In genomic region chr1:191490446-191490845, GRCm38 (mm10) we compare ENCODE assay signal across 14 mouse cellular contexts.
DNase-seq lines count a peak whose midpoint lies in the region; ATAC-seq and TF ChIP-seq lines count a peak whose summit lies in the region.
"Had no signal": no experiment of that assay in that cellular context is flagged by ENCODE, and none has a peak within 500 bp of the region (broad histone marks: within the 10 kb centered on the region; RNA-seq: fewer than 3 reads in every experiment).

No protein-coding gene starts in this region.

- H3K4me2 ChIP-seq in kidney, embryonic 14.5 days (replicated peaks; ENCODE audit: low read depth, low read length), result no peak overlapping the region
- no peak overlapping the region for H3K4me2 ChIP-seq in stomach, postnatal 0 days (replicated peaks; ENCODE audit: low read depth)
- H3K4me2 ChIP-seq: liver, embryonic 12.5 days; stomach, embryonic 15.5 days had no signal

- H3K9ac ChIP-seq in kidney, embryonic 14.5 days (ENCODE audit: low read depth, low read length), result no peak overlapping the region
- no peak overlapping the region for H3K9ac ChIP-seq in stomach, postnatal 0 days (ENCODE audit: low read length)
- H3K9ac ChIP-seq: liver, embryonic 12.5 days; stomach, embryonic 15.5 days had no signal

- H3K36me3 ChIP-seq in kidney, embryonic 14.5 days (ENCODE audit: control insufficient read depth, insufficient read depth, low read length), result no peaks in the 10 kb centered on the region
- H3K36me3 ChIP-seq in stomach, postnatal 0 days (ENCODE audit: control insufficient read depth, insufficient read depth, low read length), result no peaks in the 10 kb centered on the region
- H3K36me3 ChIP-seq: liver, embryonic 12.5 days; stomach, embryonic 15.5 days had no signal

- TF ChIP-seq EP300 in stomach, postnatal 0 days (optimal IDR thresholded peaks at IDR 0.05), result no peak

- H3K4me1 ChIP-seq in kidney, embryonic 14.5 days (ENCODE audit: control insufficient read depth, insufficient read depth, low read length), result no peaks in the 10 kb centered on the region
- H3K4me1 ChIP-seq in stomach, postnatal 0 days (replicated peaks; ENCODE audit: control insufficient read depth, insufficient read depth), result no peaks in the 10 kb centered on the region; the same call in none of the 2 replicates

- H3K27ac ChIP-seq in kidney, embryonic 14.5 days (ENCODE audit: low read depth, low read length), result no peak overlapping the region
- H3K27ac ChIP-seq in stomach, postnatal 0 days (replicated peaks), result no peak overlapping the region
- H3K27ac ChIP-seq: layer of hippocampus, adult 2 months; liver, embryonic 12.5 days; stomach, embryonic 15.5 days had no signal

- no peak for ATAC-seq in kidney, embryonic 14.5 days (ENCODE audit: low FRiP score, low TSS enrichment)
- ATAC-seq in stomach, postnatal 0 days (ENCODE audit: low FRiP score, low TSS enrichment), result peak; percentile 53; the same call in 1 of the 2 replicates
- ATAC-seq in cerebellum, adult (ENCODE audit: insufficient number of reproducible peaks, low FRiP score, low TSS enrichment), result no peak
- ATAC-seq: liver, embryonic 12.5 days; Patski had no signal

- H3K4me3 ChIP-seq in kidney, embryonic 14.5 days (ENCODE audit: low read length), result no peak overlapping the region
- H3K4me3 ChIP-seq in stomach, postnatal 0 days (ENCODE audit: low read depth, low read length), result no peak overlapping the region
- H3K4me3 ChIP-seq: layer of hippocampus, adult 2 months; liver, embryonic 12.5 days; megakaryocyte, embryonic 14.5 days; stomach, embryonic 15.5 days had no signal

- no peaks in the 10 kb centered on the region for H3K9me3 ChIP-seq in kidney, embryonic 14.5 days (ENCODE audit: control insufficient read depth, low read length)
- no peaks in the 10 kb centered on the region for H3K9me3 ChIP-seq in stomach, postnatal 0 days (ENCODE audit: control insufficient read depth, low read length)
- H3K9me3 ChIP-seq: liver, embryonic 12.5 days; megakaryocyte, embryonic 14.5 days; stomach, embryonic 15.5 days had no signal

- DNase-seq in gastrocnemius, adult 18-20 months (ENCODE audit: low spot score), result peak; percentile 47
- DNase-seq in gastrocnemius, postnatal 4 days (ENCODE audit: low spot score in 2 of 2), result no peak
- peak; percentile 25 to 38 for DNase-seq in kidney, adult 8-10 months
- peak; percentile 67 for DNase-seq in kidney, postnatal 14 days
- no peak for DNase-seq in stomach, postnatal 0 days (ENCODE audit: low spot score)
- DNase-seq in neural tube, embryonic 10.5 days (ENCODE audit: extremely low spot score, low spot score), result no peak
- DNase-seq: retina, postnatal 1 day had no signal

- no peaks in the 10 kb centered on the region for H3K27me3 ChIP-seq in kidney, embryonic 14.5 days (ENCODE audit: control insufficient read depth, insufficient read depth, low read length)
- H3K27me3 ChIP-seq in stomach, postnatal 0 days (ENCODE audit: control insufficient read depth, insufficient read depth, low read length), result no peaks in the 10 kb centered on the region
- H3K27me3 ChIP-seq: Patski; stomach, embryonic 15.5 days had no signal

- no peak for TF ChIP-seq CTCF in stomach, postnatal 0 days (IDR thresholded peaks at IDR 0.05; ENCODE audit: low read depth)

- 50% methylated on average over 7 of the region's 7 CpGs for WGBS in kidney, embryonic 14.5 days
- WGBS in stomach, postnatal 0 days, result 47% methylated on average over 7 of the region's 7 CpGs

Comparison
In these comparisons a context has a peak if more than half of its experiments do, and no peak if none do; other contexts are left out.
1. DNase-seq: peak in gastrocnemius, adult 18-20 months (single experiment), kidney, adult 8-10 months (2 of 2) and kidney, postnatal 14 days (single experiment); none in gastrocnemius, postnatal 4 days (0 of 2), stomach, postnatal 0 days (single experiment) and neural tube, embryonic 10.5 days (single experiment).